Mouse (Mus musculus) liver, postnatal 0 days (tissue): ENCODE measurements around the gene Ddx21.

ENCODE experiments used
- CTCF ChIP-seq: sonication (generic); IDR thresholded peaks from 2 replicates; pipeline ENCODE4 v1.5.1; 2016; ENCODE audit warnings: antibody characterized with exemption, low read depth
- EP300 ChIP-seq: IDR thresholded peaks from 2 replicates; pipeline ENCODE4 v1.6.1; 2016; ENCODE audit warnings: antibody characterized with exemption, low read depth, mild to moderate bottlenecking

DNA sequence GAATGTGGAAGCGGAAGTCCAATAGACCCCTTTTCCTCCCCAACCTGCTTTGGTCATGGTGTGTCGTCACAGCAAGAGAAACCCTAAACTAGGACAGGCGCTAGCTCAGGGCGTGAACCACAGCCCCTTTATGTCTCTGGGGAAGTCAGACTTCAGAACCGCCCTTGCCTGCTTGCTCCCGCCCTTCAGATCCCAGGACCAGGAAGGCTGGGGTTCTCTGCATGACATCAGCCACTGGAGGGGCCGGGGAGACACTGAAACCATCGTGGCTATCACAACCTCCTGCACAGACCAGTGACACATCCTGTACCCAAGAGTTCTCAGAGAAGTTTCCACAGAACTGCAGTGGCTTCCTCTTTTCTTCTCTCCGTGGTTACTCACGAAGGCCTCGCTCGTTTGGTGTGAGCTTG, 58.7 kb downstream of the Ddx21 start:
- TF ChIP-seq CTCF (no peak), EP300 (0 out of 2 replicates have a peak, but pooled peaks have one; percentile 24)
